Mouse (Mus musculus): ENCODE results near the gene Pla2g4e. TPM values are rescaled to one million over a fixed set of nuclear protein-coding genes. Genes with fewer than 3 reads are reported as not detected.

Pla2g4e gene
- total RNA-seq (2014; fragmentation: Nextera tagmentation) (not detected in 2 replicates), total RNA-seq (2017) (0.05 TPM in 1 of 2 replicates, not detected in the other), polyA plus RNA-seq (2012) (not detected in 2 replicates)

GRCm38 (mm10) chr2:120244679-120245420, at the start of gene Pla2g4e:
Gene Pla2g4e (minus strand): TSS chr2:120245335.
- Histone ChIP-seq H3K9me3 (replicated peaks) (no peaks in the 10 kb centered on the region), H3K4me3 (ENCODE audit: low read depth, low read length) (no peak within 1 kb of the TSS), H3K36me3 (replicated peaks) (no peaks in the 10 kb centered on the region), H3K27me3 (ENCODE audit: insufficient read depth, low read length) (0 out of 2 replicates have a peak, but pooled peaks cover 2% of the 10 kb centered on the region), H3K4me1 (ENCODE audit: insufficient read depth, low read depth, low read length) (no peaks in the 10 kb centered on the region)
- TF ChIP-seq GATA1 (IDR thresholded peaks at IDR 0.05; ENCODE audit: borderline replicate concordance, low read length) (no peak), GATA2 (IDR thresholded peaks at IDR 0.05; ENCODE audit: borderline replicate concordance, low read depth, low read length) (no peak), TAL1 (conservative IDR thresholded peaks at IDR 0.05; ENCODE audit: low read depth, low read length) (no peak), CTCF (IDR thresholded peaks at IDR 0.05; ENCODE audit: low read depth, low read length) (no peak), POLR2AphosphoS5 (IDR thresholded peaks at IDR 0.05; ENCODE audit: insufficient replicate concordance, low read depth, low read length) (no peak)
- DNase-seq (ENCODE audit: low spot score) (no peak), ATAC-seq (ENCODE audit: extremely low read depth, insufficient number of reproducible peaks, low FRiP score, poor library complexity, severe bottlenecking) (no peak)

- Histone ChIP-seq H3K4me3 (ENCODE audit: low read depth, low read length) (no peak overlapping the region), H3K36me3 (replicated peaks) (no peaks in the 10 kb centered on the region), H3K9me3 (replicated peaks) (no peaks in the 10 kb centered on the region), H3K27me3 (ENCODE audit: insufficient read depth, low read length) (peaks cover 22% of the 10 kb centered on the region), H3K4me1 (ENCODE audit: insufficient read depth, low read depth, low read length) (no peaks in the 10 kb centered on the region)
- no peak for DNase-seq (ENCODE audit: low spot score)
- ATAC-seq (ENCODE audit: extremely low read depth, insufficient number of reproducible peaks, low FRiP score, poor library complexity, severe bottlenecking): no peak
- TF ChIP-seq GATA2 (IDR thresholded peaks at IDR 0.05; ENCODE audit: borderline replicate concordance, low read depth, low read length) (no peak), GATA1 (IDR thresholded peaks at IDR 0.05; ENCODE audit: borderline replicate concordance, low read length) (no peak), CTCF (IDR thresholded peaks at IDR 0.05; ENCODE audit: low read depth, low read length) (no peak), POLR2AphosphoS5 (IDR thresholded peaks at IDR 0.05; ENCODE audit: insufficient replicate concordance, low read depth, low read length) (no peak), TAL1 (conservative IDR thresholded peaks at IDR 0.05; ENCODE audit: low read depth, low read length) (no peak)
These were observed 46.4 kb upstream of the Pla2g4e start for GRCm38 (mm10) chr2:120291471-120292078.

- H3K9me3 ChIP-seq (replicated peaks): no peaks in the 10 kb centered on the region
- no peaks in the 10 kb centered on the region for H3K36me3 ChIP-seq (replicated peaks)
- TF ChIP-seq CTCF (IDR thresholded peaks at IDR 0.05; ENCODE audit: low read depth, low read length): no peak
- no peak for TF ChIP-seq GATA2 (IDR thresholded peaks at IDR 0.05; ENCODE audit: borderline replicate concordance, low read depth, low read length)
- no peak for TF ChIP-seq GATA1 (IDR thresholded peaks at IDR 0.05; ENCODE audit: borderline replicate concordance, low read length)
- no peak for TF ChIP-seq TAL1 (conservative IDR thresholded peaks at IDR 0.05; ENCODE audit: low read depth, low read length)
- TF ChIP-seq POLR2AphosphoS5 (IDR thresholded peaks at IDR 0.05; ENCODE audit: insufficient replicate concordance, low read depth, low read length): no peak
- ATAC-seq (ENCODE audit: extremely low read depth, insufficient number of reproducible peaks, low FRiP score, poor library complexity, severe bottlenecking) (no peak), DNase-seq (ENCODE audit: low spot score) (no peak)
- H3K4me1 ChIP-seq (ENCODE audit: insufficient read depth, low read depth, low read length): no peaks in the 10 kb centered on the region
- H3K27me3 ChIP-seq (ENCODE audit: insufficient read depth, low read length): peaks cover 15% of the 10 kb centered on the region
- H3K4me3 ChIP-seq (ENCODE audit: low read depth, low read length): no peak within 1 kb of the TSS
These were observed 43.9 kb upstream of the Pla2g4e start, which contains the start of gene Pla2g4d for GRCm38 (mm10) chr2:120288995-120289394. Gene Pla2g4d (minus strand): TSS chr2:120289197.

DNA sequence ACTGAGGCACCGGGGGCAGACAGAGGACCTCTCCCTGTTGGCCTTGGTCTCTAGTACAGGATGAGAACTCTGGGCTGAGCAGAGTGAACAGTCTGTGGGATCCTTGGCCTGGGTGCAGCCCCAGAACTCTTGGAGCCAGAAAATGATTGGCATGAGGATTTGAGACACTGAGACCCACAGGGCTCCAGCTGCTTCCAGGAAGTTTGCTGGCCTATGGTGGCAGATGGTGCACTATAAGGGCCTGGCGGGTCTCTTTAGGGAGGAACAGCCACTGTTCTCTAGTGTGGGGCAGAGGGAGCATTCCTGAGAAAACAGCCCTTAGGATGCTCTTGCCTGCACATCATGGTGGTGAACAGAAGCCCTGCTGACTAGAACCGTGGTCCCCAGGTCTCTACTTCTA, 43.3 kb upstream of the Pla2g4e start:
- no peaks in the 10 kb centered on the region for H3K36me3 ChIP-seq (replicated peaks)
- DNase-seq (ENCODE audit: low spot score): no peak
- no peaks in the 10 kb centered on the region for H3K9me3 ChIP-seq (replicated peaks)
- H3K4me1 ChIP-seq (ENCODE audit: insufficient read depth, low read depth, low read length): no peaks in the 10 kb centered on the region
- H3K4me3 ChIP-seq (ENCODE audit: low read depth, low read length): no peak overlapping the region
- peaks cover 17% of the 10 kb centered on the region for H3K27me3 ChIP-seq (ENCODE audit: insufficient read depth, low read length)
- no peak for ATAC-seq (ENCODE audit: extremely low read depth, insufficient number of reproducible peaks, low FRiP score, poor library complexity, severe bottlenecking)
- TF ChIP-seq TAL1 (conservative IDR thresholded peaks at IDR 0.05; ENCODE audit: low read depth, low read length): no peak
- no peak for TF ChIP-seq GATA2 (IDR thresholded peaks at IDR 0.05; ENCODE audit: borderline replicate concordance, low read depth, low read length)
- TF ChIP-seq CTCF (IDR thresholded peaks at IDR 0.05; ENCODE audit: low read depth, low read length): no peak
- TF ChIP-seq GATA1 (IDR thresholded peaks at IDR 0.05; ENCODE audit: borderline replicate concordance, low read length): no peak
- TF ChIP-seq POLR2AphosphoS5 (IDR thresholded peaks at IDR 0.05; ENCODE audit: insufficient replicate concordance, low read depth, low read length): no peak

GRCm38 (mm10) chr2:120285639-120286038, 40.5 kb upstream of the Pla2g4e start:
- H3K4me1 ChIP-seq (ENCODE audit: insufficient read depth, low read depth, low read length): no peaks in the 10 kb centered on the region
- TF ChIP-seq GATA1 (IDR thresholded peaks at IDR 0.05; ENCODE audit: borderline replicate concordance, low read length): no peak
- TF ChIP-seq TAL1 (conservative IDR thresholded peaks at IDR 0.05; ENCODE audit: low read depth, low read length): no peak
- TF ChIP-seq CTCF (IDR thresholded peaks at IDR 0.05; ENCODE audit: low read depth, low read length): no peak
- TF ChIP-seq POLR2AphosphoS5 (IDR thresholded peaks at IDR 0.05; ENCODE audit: insufficient replicate concordance, low read depth, low read length): no peak
- TF ChIP-seq GATA2 (IDR thresholded peaks at IDR 0.05; ENCODE audit: borderline replicate concordance, low read depth, low read length): no peak
- no peaks in the 10 kb centered on the region for H3K36me3 ChIP-seq (replicated peaks)
- DNase-seq (ENCODE audit: low spot score) (no peak), ATAC-seq (ENCODE audit: extremely low read depth, insufficient number of reproducible peaks, low FRiP score, poor library complexity, severe bottlenecking) (no peak)
- H3K27me3 ChIP-seq (ENCODE audit: insufficient read depth, low read length): peaks cover 7% of the 10 kb centered on the region
- no peaks in the 10 kb centered on the region for H3K9me3 ChIP-seq (replicated peaks)
- H3K4me3 ChIP-seq (ENCODE audit: low read depth, low read length): no peak overlapping the region

- H3K9me3 ChIP-seq (replicated peaks): no peaks in the 10 kb centered on the region
- TF ChIP-seq POLR2AphosphoS5 (IDR thresholded peaks at IDR 0.05; ENCODE audit: insufficient replicate concordance, low read depth, low read length) (no peak), TAL1 (conservative IDR thresholded peaks at IDR 0.05; ENCODE audit: low read depth, low read length) (no peak), GATA2 (IDR thresholded peaks at IDR 0.05; ENCODE audit: borderline replicate concordance, low read depth, low read length) (no peak), GATA1 (IDR thresholded peaks at IDR 0.05; ENCODE audit: borderline replicate concordance, low read length) (no peak), CTCF (IDR thresholded peaks at IDR 0.05; ENCODE audit: low read depth, low read length) (no peak)
- no peak for ATAC-seq (ENCODE audit: extremely low read depth, insufficient number of reproducible peaks, low FRiP score, poor library complexity, severe bottlenecking)
- peaks cover 7% of the 10 kb centered on the region for H3K27me3 ChIP-seq (ENCODE audit: insufficient read depth, low read length)
- H3K4me1 ChIP-seq (ENCODE audit: insufficient read depth, low read depth, low read length): peaks cover 5% of the 10 kb centered on the region; the same call in 1 of the 2 replicates
- H3K4me3 ChIP-seq (ENCODE audit: low read depth, low read length): no peak overlapping the region
- no peak for DNase-seq (ENCODE audit: low spot score)
- H3K36me3 ChIP-seq (replicated peaks): no peaks in the 10 kb centered on the region
These were observed 39.6 kb upstream of the Pla2g4e start for GRCm38 (mm10) chr2:120284705-120285104.
